Mouse (Mus musculus) hindbrain, embryonic 11.5 days (tissue): ENCODE results near the gene Sat2. TPM values are rescaled to one million over a fixed set of nuclear protein-coding genes. Genes with fewer than 3 reads are reported as not detected.
"Not testable (repeated sequence)": the region's sequence is repeated elsewhere in the genome, so short reads cannot be mapped to it uniquely, and the experiment has no call there.

ENCODE experiments used
- ATAC-seq: fragments of 200-750 bp; cut with Nextera tagmentation; 2 replicates; pipeline ENCODE4 v1.8.0; 2017; ENCODE audit warnings: mild to moderate bottlenecking, moderate TSS enrichment, moderate library complexity; ENCODE audit not compliant: low FRiP score
- DNase-seq: peaks from one replicate; pipeline ENCODE4 v3.0.0-alpha.2; 2015; ENCODE audit warnings: low spot score
- H3K27ac ChIP-seq: fragments of 300-500 bp; sonication (generic); 2 replicates; pipeline ENCODE4 v1.5.1; 2014; ENCODE audit warnings: mild to moderate bottlenecking, low read depth, low read length
- H3K27me3 ChIP-seq: fragments of 300-500 bp; sonication (generic); 2 replicates; pipeline ENCODE4 v1.6.1; 2014; ENCODE audit warnings: mild to moderate bottlenecking, low read length, moderate library complexity, mixed read lengths; ENCODE audit not compliant: control insufficient read depth, insufficient read depth
- H3K36me3 ChIP-seq: fragments of 300-500 bp; sonication (generic); 2 replicates; pipeline ENCODE4 v1.6.1; 2014; ENCODE audit warnings: mild to moderate bottlenecking, low read length, moderate library complexity, mixed read lengths; ENCODE audit not compliant: control insufficient read depth, insufficient read depth
- H3K4me1 ChIP-seq: fragments of 300-500 bp; sonication (generic); replicated peaks from 2 replicates; pipeline ENCODE4 v1.6.1; 2014; ENCODE audit warnings: low read length, mixed read lengths; ENCODE audit not compliant: control insufficient read depth, insufficient read depth
- H3K4me2 ChIP-seq: fragments of 300-500 bp; sonication (generic); replicated peaks from 2 replicates; pipeline ENCODE4 v1.6.1; 2014; ENCODE audit warnings: mild to moderate bottlenecking, low read depth, low read length
- H3K4me3 ChIP-seq: fragments of 300-500 bp; sonication (generic); 2 replicates; pipeline ENCODE4 v1.5.1; 2014; ENCODE audit warnings: low read depth, low read length
- H3K9ac ChIP-seq: fragments of 300-500 bp; sonication (generic); 2 replicates; pipeline ENCODE4 v1.6.1; 2014; ENCODE audit warnings: low read depth, low read length
- H3K9me3 ChIP-seq: fragments of 300-500 bp; sonication (generic); 2 replicates; pipeline ENCODE4 v1.6.1; 2016; ENCODE audit warnings: low read length; ENCODE audit not compliant: control insufficient read depth
- WGBS: fragments of 180-500 bp; shearing (Covaris S2); extraction: QIAGEN DNeasy Blood & Tissue Kit; methylation state at CpG from one replicate; pipeline ENCODE4 v1.1.7; 2014; 5-methylcytosine and 5-hydroxymethylcytosine counted together
- polyA plus RNA-seq: library from polyadenylated mRNA; unstranded; fragments of >200 nt; fragmentation: Nextera tagmentation; extraction: Ambion mirVana; gene quantifications from 2 replicates; pipeline ENCODE4 v1.2.1, GENCODE M21; 2014

The Sat2 gene
- polyA plus RNA-seq, 1 experiment from 2014 or later: 20.6 TPM

- H3K27me3 ChIP-seq, H3K4me3 ChIP-seq, H3K9me3 ChIP-seq, H3K36me3 ChIP-seq, H3K4me2 ChIP-seq, H3K9ac ChIP-seq, DNase-seq, ATAC-seq, H3K4me1 ChIP-seq, H3K27ac ChIP-seq: not testable (repeated sequence)
- 52% methylated on average over 11 of the region's 11 CpGs for WGBS
Measured at GRCm38 (mm10) chr11:69614257-69614588, 7.6 kb upstream of the Sat2 start.

GRCm38 (mm10) chr11:69616781-69617180 is 5.0 kb upstream of the Sat2 start:
- Histone ChIP-seq H3K4me2 (no peak overlapping the region), H3K9me3 (no peaks in the 10 kb centered on the region), H3K36me3 (no peaks in the 10 kb centered on the region), H3K27ac (no peak overlapping the region), H3K9ac (no peak overlapping the region), H3K4me1 (peaks cover 3% of the 10 kb centered on the region; the same call in 1 of the 2 replicates), H3K27me3 (no peaks in the 10 kb centered on the region), H3K4me3 (no peak overlapping the region)
- DNase-seq (no peak), ATAC-seq (no peak)
- WGBS: 42% methylated on average over 10 of the region's 10 CpGs

- Histone ChIP-seq H3K4me3 (no peak within 1 kb of the TSS), H3K4me2 (no peak within 1 kb of the TSS), H3K27ac (no peak within 1 kb of the TSS), H3K27me3 (no peaks in the 10 kb centered on the region), H3K9ac (no peak within 1 kb of the TSS), H3K36me3 (no peaks in the 10 kb centered on the region), H3K9me3 (no peaks in the 10 kb centered on the region), H3K4me1 (peaks cover 3% of the 10 kb centered on the region; the same call in 1 of the 2 replicates)
- ATAC-seq (no peak), DNase-seq (no peak)
- 78% methylated on average over 5 of the region's 5 CpGs for WGBS
Measured at GRCm38 (mm10) chr11:69617805-69618204, 4.0 kb upstream of the Sat2 start, which contains the start of gene Shbg. Gene Shbg (minus strand): TSS chr11:69617905.

GRCm38 (mm10) chr11:69620394-69621081 is 1.3 kb upstream of the Sat2 start:
- Histone ChIP-seq H3K4me3 (no peak overlapping the region), H3K9me3 (no peaks in the 10 kb centered on the region), H3K36me3 (no peaks in the 10 kb centered on the region), H3K4me2 (no peak overlapping the region), H3K27me3 (no peaks in the 10 kb centered on the region), H3K9ac (no peak overlapping the region), H3K4me1 (no peaks in the 10 kb centered on the region), H3K27ac (no peak overlapping the region)
- WGBS: 86% methylated on average over 7 of the region's 7 CpGs
- no peak for DNase-seq
- no peak for ATAC-seq

GRCm38 (mm10) chr11:69622406-69622805 is 582 bp downstream of the Sat2 start:
- Histone ChIP-seq H3K27ac (no peak overlapping the region), H3K4me2 (peak overlapping the region; percentile 63), H3K9me3 (no peaks in the 10 kb centered on the region), H3K36me3 (no peaks in the 10 kb centered on the region), H3K4me3 (peak overlapping the region; percentile 41), H3K27me3 (no peaks in the 10 kb centered on the region), H3K9ac (peak overlapping the region; percentile 55), H3K4me1 (no peaks in the 10 kb centered on the region)
- WGBS: 56% methylated on average over 6 of the region's 6 CpGs
- peak; percentile 30; the same call in 1 of the 2 replicates for ATAC-seq
- DNase-seq: peak; percentile 18

GRCm38 (mm10) chr11:69623006-69623405 is 1.2 kb downstream of the Sat2 start:
- Histone ChIP-seq H3K4me2 (peak overlapping the region; percentile 63), H3K4me1 (no peaks in the 10 kb centered on the region), H3K9me3 (no peaks in the 10 kb centered on the region), H3K9ac (0 out of 2 replicates have a peak overlapping the region, but pooled peaks have one; percentile 55), H3K27ac (no peak overlapping the region), H3K36me3 (no peaks in the 10 kb centered on the region), H3K4me3 (no peak overlapping the region), H3K27me3 (no peaks in the 10 kb centered on the region)
- DNase-seq: no peak
- ATAC-seq: no peak
- WGBS: 65% methylated on average over 4 of the region's 4 CpGs

- H3K36me3 ChIP-seq, H3K4me3 ChIP-seq, H3K4me1 ChIP-seq, H3K27ac ChIP-seq, H3K9ac ChIP-seq, H3K27me3 ChIP-seq, ATAC-seq, H3K4me2 ChIP-seq, DNase-seq, H3K9me3 ChIP-seq: not testable (repeated sequence)
- 81% methylated on average over 2 of the region's 2 CpGs for WGBS
Measured at GRCm38 (mm10) chr11:69624339-69624738, 2.5 kb downstream of the Sat2 start.

- no peaks in the 10 kb centered on the region for H3K36me3 ChIP-seq
- H3K4me3 ChIP-seq: no peak overlapping the region
- no peaks in the 10 kb centered on the region for H3K9me3 ChIP-seq
- DNase-seq (peak; percentile 92), ATAC-seq (no peak)
- no peak overlapping the region for H3K27ac ChIP-seq
- H3K4me1 ChIP-seq: no peaks in the 10 kb centered on the region
- no peak overlapping the region for H3K4me2 ChIP-seq
- no peaks in the 10 kb centered on the region for H3K27me3 ChIP-seq
- H3K9ac ChIP-seq: no peak overlapping the region
- 35% methylated on average over 6 of the region's 6 CpGs for WGBS
Measured at GRCm38 (mm10) chr11:69628286-69628685, 6.5 kb downstream of the Sat2 start.

- no peak overlapping the region for H3K4me2 ChIP-seq
- no peaks in the 10 kb centered on the region for H3K36me3 ChIP-seq
- ATAC-seq (no peak), DNase-seq (peak; percentile 31)
- H3K27me3 ChIP-seq: no peaks in the 10 kb centered on the region
- no peak overlapping the region for H3K27ac ChIP-seq
- no peak overlapping the region for H3K4me3 ChIP-seq
- H3K9me3 ChIP-seq: no peaks in the 10 kb centered on the region
- H3K4me1 ChIP-seq: peaks cover 3% of the 10 kb centered on the region
- 66% methylated on average over 1 of the region's 1 CpGs for WGBS
- no peak overlapping the region for H3K9ac ChIP-seq
Measured at GRCm38 (mm10) chr11:69629802-69630201, 8.0 kb downstream of the Sat2 start.
